ENCODE assay signal across 20 mouse cellular contexts in the genomic region with DNA sequence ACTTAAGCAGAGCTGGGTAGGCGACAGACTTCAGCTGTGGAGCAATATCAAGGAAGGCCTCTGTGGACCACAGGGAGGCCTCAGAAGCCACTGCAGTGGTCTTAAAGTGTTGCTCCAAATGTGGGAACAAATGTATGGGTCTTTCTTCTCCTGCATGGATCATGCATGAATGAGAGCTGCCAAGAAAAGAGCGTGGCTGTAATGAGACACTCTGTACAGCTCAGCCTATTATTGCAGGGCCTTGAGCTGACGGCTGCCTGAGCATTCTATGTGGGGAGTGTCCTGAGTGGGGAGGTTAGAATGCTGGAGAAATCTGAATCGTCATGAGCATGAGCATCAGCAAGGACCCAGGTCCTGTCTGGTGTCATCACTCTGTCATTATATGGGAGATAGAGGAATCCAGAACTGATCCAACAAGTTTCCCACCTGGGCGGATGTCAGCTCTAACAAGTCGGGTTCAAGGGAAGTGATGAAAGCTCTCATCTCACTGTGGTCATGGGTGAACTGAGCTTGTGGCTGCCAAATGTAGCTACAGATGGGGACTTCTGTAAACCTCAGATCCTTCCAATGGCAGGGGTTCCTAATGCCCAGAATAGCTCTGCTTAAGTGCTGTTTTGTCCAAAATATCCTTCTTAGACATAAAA.
A peak's percentile ranks its signal among the peaks of the same experiment; 100 is the strongest.
DNase-seq lines count a peak whose midpoint lies in the region; ATAC-seq lines count a peak whose summit lies in the region.
"Had no signal": no experiment of that assay in that cellular context is flagged by ENCODE, and none has a peak within 500 bp of the region (broad histone marks: within the 10 kb centered on the region; RNA-seq: fewer than 3 reads in every experiment).

No protein-coding gene starts in this region.

- H3K9me3 ChIP-seq in midbrain, embryonic 11.5 days (ENCODE audit: control insufficient read depth, low read length), result no peaks in the 10 kb centered on the region
- no peaks in the 10 kb centered on the region for H3K9me3 ChIP-seq in midbrain, embryonic 15.5 days
- no peaks in the 10 kb centered on the region for H3K9me3 ChIP-seq in kidney, embryonic 16.5 days (ENCODE audit: low read length)
- H3K9me3 ChIP-seq: embryonic facial prominence, embryonic 13.5 days; heart, embryonic 10.5 days; limb, embryonic 13.5 days; liver, embryonic 15.5 days; neural tube, embryonic 13.5 days; stomach, embryonic 15.5 days had no signal

- H3K27ac ChIP-seq in midbrain, embryonic 11.5 days (ENCODE audit: low read depth, low read length), result no peak overlapping the region
- no peak overlapping the region for H3K27ac ChIP-seq in midbrain, embryonic 15.5 days
- H3K27ac ChIP-seq in kidney, embryonic 16.5 days (ENCODE audit: low read length), result no peak overlapping the region
- H3K27ac ChIP-seq: embryonic facial prominence, embryonic 13.5 days; heart, embryonic 10.5 days; hindbrain, embryonic 14.5 days; kidney, postnatal 0 days; layer of hippocampus, adult 2 months; limb, embryonic 13.5 days; liver, embryonic 15.5 days; neural tube, embryonic 13.5 days; stomach, embryonic 15.5 days had no signal

- 75% methylated on average over 6 of the region's 6 CpGs for WGBS in midbrain, embryonic 11.5 days
- whole genome bisulfite sequencing in midbrain, embryonic 15.5 days, result 73% methylated on average over 6 of the region's 6 CpGs
- WGBS in kidney, embryonic 16.5 days, result 75% methylated on average over 6 of the region's 6 CpGs

- ATAC-seq in midbrain, embryonic 11.5 days (ENCODE audit: low FRiP score), result no peak
- ATAC-seq in midbrain, embryonic 15.5 days (replicated peaks), result no peak
- peak; percentile 37; the same call in 1 of the 2 replicates for ATAC-seq in common myeloid progenitor, adult 5-6 weeks (replicated peaks; ENCODE audit: low read depth, poor library complexity, severe bottlenecking)
- peak; percentile 33; the same call in 1 of the 2 replicates for ATAC-seq in neutrophil, adult 5-6 weeks (ENCODE audit: extremely low read depth, insufficient number of reproducible peaks, low FRiP score, poor library complexity, severe bottlenecking)
- no peak for ATAC-seq in kidney, embryonic 16.5 days (ENCODE audit: low FRiP score, low TSS enrichment)
- ATAC-seq: intestine, embryonic 16.5 days had no signal

- no peak overlapping the region for H3K4me2 ChIP-seq in midbrain, embryonic 11.5 days
- H3K4me2 ChIP-seq in midbrain, embryonic 15.5 days, result no peak overlapping the region
- H3K4me2 ChIP-seq in kidney, embryonic 16.5 days (replicated peaks; ENCODE audit: low read depth, low read length), result no peak overlapping the region
- H3K4me2 ChIP-seq: embryonic facial prominence, embryonic 13.5 days; hindbrain, embryonic 14.5 days; limb, embryonic 13.5 days; liver, embryonic 15.5 days; neural tube, embryonic 13.5 days; stomach, embryonic 15.5 days had no signal

- DNase-seq in midbrain, embryonic 11.5 days (ENCODE audit: low spot score, missing footprints), result peak; percentile 45
- peak; percentile 27 for DNase-seq in thymus, postnatal 4 days
- DNase-seq in left cerebral cortex, adult 18-20 months (ENCODE audit: low spot score in 2 of 2), result no peak
- DNase-seq: adrenal gland, postnatal 10 days; cerebellum, adult 18-20 months; gastrocnemius, postnatal 14 days had no signal

- H3K4me3 ChIP-seq in midbrain, embryonic 11.5 days (ENCODE audit: low read depth, low read length), result no peak overlapping the region
- H3K4me3 ChIP-seq in midbrain, embryonic 15.5 days, result no peak overlapping the region
- H3K4me3 ChIP-seq in kidney, embryonic 16.5 days (ENCODE audit: low read length), result no peak overlapping the region
- H3K4me3 ChIP-seq: embryonic facial prominence, embryonic 13.5 days; heart, embryonic 10.5 days; layer of hippocampus, adult 2 months; limb, embryonic 13.5 days; liver, embryonic 15.5 days; neural tube, embryonic 13.5 days; stomach, embryonic 15.5 days had no signal

- H3K4me1 ChIP-seq in midbrain, embryonic 11.5 days (ENCODE audit: control insufficient read depth, insufficient read depth, low read length), result no peaks in the 10 kb centered on the region
- peaks cover 11% of the 10 kb centered on the region; the same call in 1 of the 2 replicates for H3K4me1 ChIP-seq in midbrain, embryonic 15.5 days
- 0 out of 2 replicates have a peak, but pooled peaks cover 5% of the 10 kb centered on the region for H3K4me1 ChIP-seq in kidney, embryonic 16.5 days (ENCODE audit: insufficient read depth, low read length)
- H3K4me1 ChIP-seq: liver, embryonic 15.5 days; stomach, embryonic 15.5 days had no signal

- H3K36me3 ChIP-seq in midbrain, embryonic 11.5 days (ENCODE audit: control insufficient read depth, insufficient read depth, low read length), result no peaks in the 10 kb centered on the region
- H3K36me3 ChIP-seq in midbrain, embryonic 15.5 days (replicated peaks), result no peaks in the 10 kb centered on the region
- H3K36me3 ChIP-seq in kidney, embryonic 16.5 days (ENCODE audit: insufficient read depth, low read length), result no peaks in the 10 kb centered on the region
- H3K36me3 ChIP-seq: embryonic facial prominence, embryonic 13.5 days; heart, embryonic 10.5 days; limb, embryonic 13.5 days; liver, embryonic 15.5 days; neural tube, embryonic 13.5 days; stomach, embryonic 15.5 days had no signal

- H3K9ac ChIP-seq in midbrain, embryonic 11.5 days (ENCODE audit: low read length), result no peak overlapping the region
- H3K9ac ChIP-seq in midbrain, embryonic 15.5 days, result no peak overlapping the region
- H3K9ac ChIP-seq in kidney, embryonic 16.5 days (replicated peaks; ENCODE audit: low read length), result no peak overlapping the region
- H3K9ac ChIP-seq: embryonic facial prominence, embryonic 13.5 days; hindbrain, embryonic 14.5 days; limb, embryonic 13.5 days; liver, embryonic 15.5 days; neural tube, embryonic 13.5 days; stomach, embryonic 15.5 days had no signal

- H3K27me3 ChIP-seq in midbrain, embryonic 11.5 days (ENCODE audit: control insufficient read depth, insufficient read depth, low read length), result no peaks in the 10 kb centered on the region
- H3K27me3 ChIP-seq in midbrain, embryonic 15.5 days (replicated peaks), result no peaks in the 10 kb centered on the region
- 0 out of 2 replicates have a peak, but pooled peaks cover 2% of the 10 kb centered on the region for H3K27me3 ChIP-seq in kidney, embryonic 16.5 days (ENCODE audit: insufficient read depth, low read length)
- H3K27me3 ChIP-seq: embryonic facial prominence, embryonic 13.5 days; liver, embryonic 15.5 days; neural tube, embryonic 13.5 days; stomach, embryonic 15.5 days had no signal

Comparison
In these comparisons a context has a peak if more than half of its experiments do, and no peak if none do; other contexts are left out.
1. ATAC-seq: peak in common myeloid progenitor, adult 5-6 weeks (single experiment) and neutrophil, adult 5-6 weeks (single experiment); none in midbrain, embryonic 11.5 days (single experiment), midbrain, embryonic 15.5 days (single experiment) and kidney, embryonic 16.5 days (single experiment).
2. DNase-seq: peak in midbrain, embryonic 11.5 days (single experiment) and thymus, postnatal 4 days (single experiment); none in left cerebral cortex, adult 18-20 months (0 of 2).